Mouse (Mus musculus) ES-E14 (cell line): Measurements from ENCODE around the gene Rnf216.

ENCODE experiments used
- CHD2 ChIP-seq: IDR thresholded peaks from 2 replicates; pipeline ENCODE4 v1.6.1; 2014; ENCODE audit warnings: mild to moderate bottlenecking, low read depth, low read length, inconsistent platforms
- MAFK ChIP-seq: IDR thresholded peaks from 2 replicates; pipeline ENCODE4 v1.6.1; 2014; ENCODE audit warnings: mild to moderate bottlenecking, low read depth, low read length, inconsistent platforms; ENCODE audit not compliant: insufficient read depth
- ZNF384 ChIP-seq: IDR thresholded peaks from 2 replicates; pipeline ENCODE4 v1.6.1; 2012; ENCODE audit warnings: low read depth, low read length, inconsistent platforms

- TF ChIP-seq ZNF384 (no peak), MAFK (no peak), CHD2 (no peak)
Observed at GRCm38 (mm10) chr5:142994746-142995145, 118.0 kb downstream of the Rnf216 start.
